Mouse (Mus musculus): ENCODE measurements at regions not wholly inside any gene's neighbourhood (a gene's known extent, or its start where the extent isn't known, plus 50 kb on each side); places are given as distances from the start of the nearest gene placed in this dataset.

DNA sequence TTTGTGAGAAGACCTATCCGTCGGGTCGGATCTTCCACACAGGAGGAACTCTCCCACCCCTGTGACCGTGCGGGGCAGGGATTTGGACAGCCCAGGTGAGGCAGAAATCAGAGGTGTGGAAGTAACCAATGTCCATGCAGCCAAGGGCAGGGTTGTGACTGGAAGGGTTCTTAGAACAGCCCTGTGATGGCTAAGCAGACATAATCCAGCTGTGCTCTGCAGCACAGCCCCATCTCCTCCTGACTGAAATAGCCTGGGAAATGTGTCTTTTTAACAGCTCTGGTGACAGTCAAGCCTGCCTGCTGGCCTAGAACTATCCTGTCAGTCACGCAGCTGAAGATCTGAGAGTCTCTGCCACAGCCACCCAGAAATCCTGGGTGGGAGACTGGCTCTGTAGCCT lies 198.7 kb upstream of the A430005L14Rik start:
- TF ChIP-seq EP300 (IDR thresholded peaks at IDR 0.05; ENCODE audit: low read depth) = no peak
- no peak for TF ChIP-seq CTCF (IDR thresholded peaks at IDR 0.05; ENCODE audit: low read depth)

Measured in liver, postnatal 0 days (tissue).